Mouse (Mus musculus): Measurements from ENCODE around the gene Zfp385b. TPM values are rescaled to one million over a fixed set of nuclear protein-coding genes. Genes with fewer than 3 reads are reported as not detected.
A peak's percentile ranks its signal among the peaks of the same experiment; 100 is the strongest.

Gene Zfp385b
- polyA plus RNA-seq, 1 experiment: 0.28 TPM

DNA sequence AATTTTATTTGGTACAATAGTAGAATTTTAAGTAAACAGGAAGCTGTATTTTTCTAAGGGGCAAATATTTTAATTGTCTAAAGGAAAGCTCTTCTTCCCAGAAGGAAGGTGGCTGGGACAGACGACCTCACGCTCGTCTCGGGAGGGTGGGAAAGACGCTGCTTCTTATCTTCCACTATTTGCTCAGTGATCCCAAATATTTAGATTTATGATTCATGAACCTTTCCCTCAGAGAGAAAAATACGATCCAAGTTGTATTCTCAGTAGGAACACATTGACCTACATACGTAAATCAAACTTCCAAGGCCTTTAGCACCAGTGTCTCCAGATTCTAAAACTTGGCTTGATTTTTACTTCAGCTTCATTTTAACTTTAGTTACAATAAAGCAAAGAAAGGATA lies 226.0 kb downstream of the Zfp385b start:
- H3K27me3 ChIP-seq (ENCODE audit: control insufficient read depth, insufficient read depth, insufficient read length): no peaks in the 10 kb centered on the region
- no peak overlapping the region for H3ac ChIP-seq (ENCODE audit: control insufficient read depth, insufficient read length)
- no peaks in the 10 kb centered on the region for H3K36me3 ChIP-seq (ENCODE audit: control insufficient read depth, insufficient read depth)
- TF ChIP-seq POLR2A (IDR thresholded peaks at IDR 0.05; ENCODE audit: insufficient read length, low read depth): no peak
- TF ChIP-seq SRF (IDR thresholded peaks at IDR 0.05; ENCODE audit: control insufficient read depth, insufficient read length, low read depth): no peak
- no peak for TF ChIP-seq E2F4 (IDR thresholded peaks at IDR 0.05; ENCODE audit: insufficient read depth)
- no peak for TF ChIP-seq TCF12 (IDR thresholded peaks at IDR 0.05; ENCODE audit: insufficient read depth, poor library complexity, severe bottlenecking)
- no peak for TF ChIP-seq CEBPB (IDR thresholded peaks at IDR 0.05; ENCODE audit: insufficient read depth, poor library complexity, severe bottlenecking)
- no peak for TF ChIP-seq MAX (IDR thresholded peaks at IDR 0.05; ENCODE audit: low read depth)
- TF ChIP-seq REST (IDR thresholded peaks at IDR 0.05; ENCODE audit: insufficient read depth, insufficient read length): no peak
- no peak for TF ChIP-seq USF1 (IDR thresholded peaks at IDR 0.05; ENCODE audit: low read depth)
- TF ChIP-seq TCF3 (IDR thresholded peaks at IDR 0.05; ENCODE audit: insufficient read length, low read depth): no peak
- H3K4me3 ChIP-seq: no peak overlapping the region
- no peaks in the 10 kb centered on the region for H3K79me2 ChIP-seq (ENCODE audit: control insufficient read depth, insufficient read depth)
- no peak overlapping the region for H3K4me2 ChIP-seq (ENCODE audit: low read depth)

DNA sequence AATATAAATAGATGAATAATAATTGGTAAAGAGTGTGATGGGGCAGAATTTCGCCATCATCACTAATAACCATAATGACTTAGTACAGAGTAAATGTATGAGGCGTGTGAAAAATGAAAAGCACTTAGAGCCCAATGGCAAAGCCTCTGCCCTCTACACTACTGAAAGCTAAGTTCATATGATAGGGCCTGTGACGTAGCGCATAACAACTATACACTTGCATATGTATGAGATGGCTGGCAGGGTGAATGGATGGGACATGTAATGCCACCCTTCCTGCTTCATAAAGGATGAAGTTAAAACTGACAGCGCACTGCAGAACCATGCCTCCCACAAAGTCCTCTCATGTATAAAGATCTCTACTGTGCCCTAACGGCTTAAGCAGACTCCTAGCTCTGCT lies 226.9 kb downstream of the Zfp385b start:
- no peaks in the 10 kb centered on the region for H3K36me3 ChIP-seq (ENCODE audit: control insufficient read depth, insufficient read depth)
- H3K4me3 ChIP-seq: no peak overlapping the region
- no peak overlapping the region for H3ac ChIP-seq (ENCODE audit: control insufficient read depth, insufficient read length)
- H3K27me3 ChIP-seq (ENCODE audit: control insufficient read depth, insufficient read depth, insufficient read length): no peaks in the 10 kb centered on the region
- no peaks in the 10 kb centered on the region for H3K79me2 ChIP-seq (ENCODE audit: control insufficient read depth, insufficient read depth)
- H3K4me2 ChIP-seq (ENCODE audit: low read depth): no peak overlapping the region
- TF ChIP-seq E2F4 (IDR thresholded peaks at IDR 0.05; ENCODE audit: insufficient read depth) (no peak), USF1 (IDR thresholded peaks at IDR 0.05; ENCODE audit: low read depth) (no peak), POLR2A (IDR thresholded peaks at IDR 0.05; ENCODE audit: insufficient read length, low read depth) (no peak), CEBPB (IDR thresholded peaks at IDR 0.05; ENCODE audit: insufficient read depth, poor library complexity, severe bottlenecking) (no peak), SRF (IDR thresholded peaks at IDR 0.05; ENCODE audit: control insufficient read depth, insufficient read length, low read depth) (no peak), POLR2AphosphoS2 (IDR thresholded peaks at IDR 0.05; ENCODE audit: insufficient read length, low read depth) (no peak), MYOG (IDR thresholded peaks at IDR 0.05; ENCODE audit: control insufficient read depth in 1 of 3, insufficient read depth in 1 of 3, insufficient read length in 2 of 3, low read depth in 2 of 3) (no peak)

GRCm38 (mm10) chr2:77589205-77589901 lies 230.1 kb downstream of the Zfp385b start:
- Histone ChIP-seq H3K4me3 (no peak overlapping the region), H3K36me3 (ENCODE audit: control insufficient read depth, insufficient read depth) (no peaks in the 10 kb centered on the region), H3K79me2 (ENCODE audit: control insufficient read depth, insufficient read depth) (no peaks in the 10 kb centered on the region), H3ac (ENCODE audit: control insufficient read depth, insufficient read length) (no peak overlapping the region), H3K27me3 (ENCODE audit: control insufficient read depth, insufficient read depth, insufficient read length) (no peaks in the 10 kb centered on the region), H3K4me2 (ENCODE audit: low read depth) (peak overlapping the region; percentile 12)
- no peak for TF ChIP-seq SRF (IDR thresholded peaks at IDR 0.05; ENCODE audit: control insufficient read depth, insufficient read length, low read depth)
- TF ChIP-seq MYOD1 (IDR thresholded peaks at IDR 0.05; ENCODE audit: control insufficient read depth in 1 of 3, insufficient read length in 2 of 3, low read depth in 2 of 3): peak in 2 of 3 experiments; percentile 59 to 94
- no peak for TF ChIP-seq POLR2A (IDR thresholded peaks at IDR 0.05; ENCODE audit: insufficient read length, low read depth)
- no peak for TF ChIP-seq CEBPB (IDR thresholded peaks at IDR 0.05; ENCODE audit: insufficient read depth, poor library complexity, severe bottlenecking)
- TF ChIP-seq E2F4 (IDR thresholded peaks at IDR 0.05; ENCODE audit: insufficient read depth): no peak
- TF ChIP-seq TCF3 (IDR thresholded peaks at IDR 0.05; ENCODE audit: insufficient read length, low read depth): peak; percentile 69
- TF ChIP-seq TCF12 (IDR thresholded peaks at IDR 0.05; ENCODE audit: insufficient read depth, poor library complexity, severe bottlenecking): peak; percentile 12
- no peak for TF ChIP-seq REST (IDR thresholded peaks at IDR 0.05; ENCODE audit: insufficient read depth, insufficient read length)
- TF ChIP-seq MYOG (IDR thresholded peaks at IDR 0.05; ENCODE audit: control insufficient read depth in 1 of 3, insufficient read depth in 1 of 3, insufficient read length in 2 of 3, low read depth in 2 of 3): peak; percentile 77 to 97 (median 93)
- TF ChIP-seq POLR2AphosphoS2 (IDR thresholded peaks at IDR 0.05; ENCODE audit: insufficient read length, low read depth): no peak
- no peak for TF ChIP-seq MAX (IDR thresholded peaks at IDR 0.05; ENCODE audit: low read depth)
- no peak for TF ChIP-seq USF1 (IDR thresholded peaks at IDR 0.05; ENCODE audit: low read depth)

- Histone ChIP-seq H3K4me3 (no peak overlapping the region), H3K36me3 (ENCODE audit: control insufficient read depth, insufficient read depth) (no peaks in the 10 kb centered on the region), H3K4me2 (ENCODE audit: low read depth) (no peak overlapping the region), H3K27me3 (ENCODE audit: control insufficient read depth, insufficient read depth, insufficient read length) (no peaks in the 10 kb centered on the region), H3K79me2 (ENCODE audit: control insufficient read depth, insufficient read depth) (no peaks in the 10 kb centered on the region), H3ac (ENCODE audit: control insufficient read depth, insufficient read length) (no peak overlapping the region)
- no peak for TF ChIP-seq CEBPB (IDR thresholded peaks at IDR 0.05; ENCODE audit: insufficient read depth, poor library complexity, severe bottlenecking)
Measured at GRCm38 (mm10) chr2:77587387-77587786, 232.1 kb downstream of the Zfp385b start.

DNA sequence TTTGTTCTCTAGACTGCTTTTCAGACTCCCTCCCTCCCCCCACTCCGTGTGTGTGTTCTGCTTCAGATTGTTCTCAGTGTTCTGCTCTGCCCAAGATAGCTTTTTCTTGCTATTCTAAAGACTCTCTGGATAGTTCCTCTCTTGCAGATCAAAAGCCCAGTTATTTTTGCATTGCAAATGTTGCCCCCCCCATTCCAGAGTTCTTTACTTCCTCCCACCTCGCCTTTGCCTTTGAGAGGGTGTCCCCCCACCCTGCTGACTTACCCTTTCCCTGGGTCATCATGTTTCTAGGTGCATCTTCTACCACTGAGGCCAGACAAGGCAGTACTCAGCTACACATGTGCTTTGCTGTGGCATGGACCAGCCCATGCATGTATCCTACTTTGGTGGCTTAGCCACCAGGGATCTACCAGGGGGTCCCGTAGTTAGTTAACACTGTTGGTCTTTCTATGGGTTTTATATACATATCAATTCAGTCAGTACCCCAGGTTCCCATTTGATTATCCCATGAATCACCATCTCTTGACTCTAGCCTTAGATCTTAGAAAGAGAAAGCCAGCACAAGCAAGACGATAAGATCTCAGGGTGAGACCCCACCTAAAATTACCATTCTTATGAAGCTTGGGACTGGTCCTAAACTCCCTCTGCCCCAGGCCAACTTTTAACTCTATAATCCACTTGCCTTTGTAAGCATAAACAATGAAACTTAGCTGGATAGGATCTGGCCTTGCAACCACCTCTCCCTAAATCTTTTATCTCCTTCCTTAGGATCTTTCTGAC lies 232.7 kb downstream of the Zfp385b start:
- Histone ChIP-seq H3K4me2 (ENCODE audit: low read depth) (no peak overlapping the region), H3ac (ENCODE audit: control insufficient read depth, insufficient read length) (no peak overlapping the region), H3K79me2 (ENCODE audit: control insufficient read depth, insufficient read depth) (no peaks in the 10 kb centered on the region), H3K27me3 (ENCODE audit: control insufficient read depth, insufficient read depth, insufficient read length) (no peaks in the 10 kb centered on the region), H3K4me3 (no peak overlapping the region), H3K36me3 (ENCODE audit: control insufficient read depth, insufficient read depth) (no peaks in the 10 kb centered on the region)
- no peak for TF ChIP-seq USF1 (IDR thresholded peaks at IDR 0.05; ENCODE audit: low read depth)
